Mouse (Mus musculus) kidney, postnatal 0 days (tissue): ENCODE results near the gene Olfr24. TPM values are rescaled to one million over a fixed set of nuclear protein-coding genes. Genes with fewer than 3 reads are reported as not detected.
"Not testable (repeated sequence)": the region's sequence is repeated elsewhere in the genome, so short reads cannot be mapped to it uniquely, and the experiment has no call there.

ENCODE experiments used
- ATAC-seq: fragments of 200-750 bp; cut with Nextera tagmentation; replicated peaks from 2 replicates; pipeline ENCODE4 v1.8.0; 2017; ENCODE audit warnings: low read depth, moderate number of reproducible peaks, moderate TSS enrichment, moderate library complexity; ENCODE audit not compliant: low FRiP score
- DNase-seq: peaks from one replicate; pipeline ENCODE4 v3.0.0-alpha.2; 2016; ENCODE audit warnings: low spot score
- H3K27ac ChIP-seq: fragments of 300-500 bp; sonication (generic); 2 replicates; pipeline ENCODE4 v1.5.1; 2014; ENCODE audit warnings: mild to moderate bottlenecking
- H3K27me3 ChIP-seq: fragments of 300-500 bp; sonication (generic); 2 replicates; pipeline ENCODE4 v1.6.1; 2014; ENCODE audit warnings: low read length, mixed read lengths; ENCODE audit not compliant: insufficient read depth
- H3K36me3 ChIP-seq: fragments of 300-500 bp; sonication (generic); 2 replicates; pipeline ENCODE4 v1.6.1; 2014; ENCODE audit warnings: low read length, mixed read lengths; ENCODE audit not compliant: insufficient read depth
- H3K4me1 ChIP-seq: fragments of 300-500 bp; sonication (generic); replicated peaks from 2 replicates; pipeline ENCODE4 v1.6.1; 2014; ENCODE audit warnings: antibody characterized with exemption, low read length, mixed read lengths; ENCODE audit not compliant: insufficient read depth
- H3K4me2 ChIP-seq: fragments of 300-500 bp; sonication (generic); 2 replicates; pipeline ENCODE4 v1.6.1; 2014; ENCODE audit warnings: mild to moderate bottlenecking, low read length, moderate library complexity, mixed read lengths
- H3K4me3 ChIP-seq: fragments of 300-500 bp; sonication (generic); replicated peaks from 2 replicates; pipeline ENCODE4 v1.5.1; 2014; ENCODE audit warnings: low read depth, low read length
- H3K9ac ChIP-seq: fragments of 300-500 bp; sonication (generic); 2 replicates; pipeline ENCODE4 v1.6.1; 2014; ENCODE audit warnings: low read depth, low read length
- H3K9me3 ChIP-seq: fragments of 300-500 bp; sonication (generic); replicated peaks from 2 replicates; pipeline ENCODE4 v1.6.1; 2016; ENCODE audit warnings: low read length, inconsistent platforms, mixed read lengths
- CTCF ChIP-seq: IDR thresholded peaks from 2 replicates; pipeline ENCODE4 v1.5.1; 2016; ENCODE audit warnings: antibody characterized with exemption, low read depth, mild to moderate bottlenecking, moderate library complexity
- WGBS: fragments of 180-500 bp; shearing (Covaris S2); extraction: QIAGEN DNeasy Blood & Tissue Kit; methylation state at CpG from one replicate; pipeline ENCODE4 v1.1.7; 2014; 5-methylcytosine and 5-hydroxymethylcytosine counted together
- polyA plus RNA-seq: library from polyadenylated mRNA; unstranded; fragments of >200 nt; fragmentation: Nextera tagmentation; extraction: Ambion mirVana; gene quantifications from 2 replicates; pipeline ENCODE4 v1.2.1, GENCODE M21; 2015

Olfr24 gene
- not detected in 2 replicates for polyA plus RNA-seq

DNA sequence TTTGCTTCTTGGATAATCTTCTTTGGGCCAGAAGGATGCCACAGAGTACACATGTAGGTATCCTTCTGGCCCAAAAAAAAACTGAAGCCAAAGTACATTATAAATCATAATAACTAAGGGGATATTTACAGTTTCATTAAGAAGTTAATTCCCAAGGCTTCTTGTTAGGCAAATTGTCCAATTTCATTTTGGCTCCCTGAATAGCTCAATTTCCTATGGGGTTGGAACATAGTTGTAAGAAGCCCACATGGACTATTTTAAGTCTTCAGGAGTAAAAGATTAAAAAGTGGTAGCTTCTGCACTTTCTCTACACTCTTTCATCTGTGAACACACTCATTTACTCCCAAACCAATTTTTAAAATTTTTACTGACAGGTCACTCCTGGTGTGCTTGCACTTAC lies at the start of gene Olfr24:
Olfr24 (minus strand) TSS at position 101 of the 400 bp plus-strand sequence.
- DNase-seq (no peak), ATAC-seq (no peak)
- H3K27me3 ChIP-seq: no peaks in the 10 kb centered on the region
- H3K9ac ChIP-seq: no peak within 1 kb of the TSS
- H3K36me3 ChIP-seq: no peaks in the 10 kb centered on the region
- H3K4me3 ChIP-seq: no peak within 1 kb of the TSS
- H3K9me3 ChIP-seq: no peaks in the 10 kb centered on the region
- H3K27ac ChIP-seq: no peak within 1 kb of the TSS
- TF ChIP-seq CTCF: no peak
- H3K4me1 ChIP-seq: no peaks in the 10 kb centered on the region
- H3K4me2 ChIP-seq: no peak within 1 kb of the TSS

DNA sequence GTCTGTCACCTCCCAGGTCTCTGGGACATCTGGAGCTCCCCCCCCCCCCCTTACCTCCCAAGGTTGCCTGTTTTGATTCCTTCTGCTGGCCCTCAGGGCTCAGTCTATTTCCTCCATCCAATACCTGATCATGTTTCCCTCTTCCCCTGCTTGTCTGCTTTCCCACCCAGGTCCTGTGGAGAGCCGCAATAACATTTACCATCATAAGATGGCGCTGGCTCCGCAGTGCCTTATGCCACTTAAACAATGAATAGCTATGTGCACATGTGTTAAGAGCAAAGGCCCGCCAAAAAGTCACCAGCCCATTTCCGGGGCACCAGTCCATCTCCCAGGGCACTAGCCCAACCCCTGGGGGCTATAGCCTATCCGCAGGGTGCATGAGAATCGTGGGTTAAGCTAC lies 21.5 kb upstream of the Olfr24 start:
- Histone ChIP-seq H3K27ac (no peak overlapping the region), H3K9me3 (no peaks in the 10 kb centered on the region), H3K4me2 (no peak overlapping the region), H3K36me3 (no peaks in the 10 kb centered on the region), H3K4me3 (no peak overlapping the region), H3K4me1 (no peaks in the 10 kb centered on the region), H3K9ac (no peak overlapping the region), H3K27me3 (no peaks in the 10 kb centered on the region)
- no peak for TF ChIP-seq CTCF
- ATAC-seq (no peak), DNase-seq (no peak)
- 66% methylated on average over 7 of the region's 7 CpGs for WGBS

DNA sequence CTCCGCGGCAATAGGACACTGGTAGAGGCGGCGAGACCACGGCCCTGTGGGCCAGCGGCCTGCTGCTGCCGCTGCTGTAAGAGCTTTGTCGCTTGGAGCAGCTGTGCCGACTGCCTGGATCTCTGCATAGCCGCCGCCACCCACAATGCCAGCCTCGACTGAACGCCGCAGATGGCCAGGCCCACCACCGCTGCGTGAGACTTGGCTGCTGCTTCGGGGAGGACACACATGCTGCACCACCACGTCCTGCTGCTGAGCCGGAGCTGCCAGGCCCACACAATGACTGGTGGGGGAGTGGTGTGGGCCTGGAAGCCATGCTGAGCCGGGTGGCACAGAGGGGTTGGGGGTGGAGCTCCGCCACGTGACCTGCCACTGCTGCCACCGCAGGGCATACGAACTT lies 15.7 kb upstream of the Olfr24 start:
- Histone ChIP-seq H3K4me1 (no peaks in the 10 kb centered on the region), H3K27me3 (no peaks in the 10 kb centered on the region), H3K9me3 (no peaks in the 10 kb centered on the region), H3K36me3 (no peaks in the 10 kb centered on the region), H3K9ac (no peak overlapping the region), H3K27ac (no peak overlapping the region), H3K4me3 (no peak overlapping the region), H3K4me2 (no peak overlapping the region)
- 80% methylated on average over 24 of the region's 24 CpGs for WGBS
- DNase-seq (no peak), ATAC-seq (0 out of 2 replicates have a peak, but pooled peaks have one; percentile 25)
- TF ChIP-seq CTCF: no peak

DNA sequence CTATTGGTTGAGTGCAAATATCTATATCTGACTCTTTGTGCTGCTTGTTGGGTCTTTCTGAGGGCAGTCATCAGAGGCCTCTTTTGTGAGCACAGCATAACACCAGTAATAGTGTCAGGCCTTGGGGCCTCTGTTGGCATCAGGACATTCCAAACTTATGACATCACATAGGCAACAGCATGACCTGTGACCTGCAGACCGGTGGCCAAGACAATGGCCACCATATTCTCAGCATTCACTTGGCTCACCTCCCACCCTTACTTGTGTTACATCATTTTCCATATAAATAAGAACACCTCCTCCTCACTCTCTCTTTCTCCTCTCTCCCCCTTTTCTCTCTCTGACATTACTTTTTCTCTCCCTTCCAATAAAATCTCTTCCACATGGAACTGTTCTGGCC lies 15.2 kb upstream of the Olfr24 start:
- Histone ChIP-seq H3K4me3 (no peak overlapping the region), H3K9ac (no peak overlapping the region), H3K4me2 (no peak overlapping the region), H3K4me1 (no peaks in the 10 kb centered on the region), H3K27ac (no peak overlapping the region), H3K9me3 (no peaks in the 10 kb centered on the region), H3K27me3 (no peaks in the 10 kb centered on the region), H3K36me3 (no peaks in the 10 kb centered on the region)
- DNase-seq: no peak
- WGBS: 78% methylated on average over 1 of the region's 1 CpGs
- no peak for TF ChIP-seq CTCF
- no peak for ATAC-seq

DNA sequence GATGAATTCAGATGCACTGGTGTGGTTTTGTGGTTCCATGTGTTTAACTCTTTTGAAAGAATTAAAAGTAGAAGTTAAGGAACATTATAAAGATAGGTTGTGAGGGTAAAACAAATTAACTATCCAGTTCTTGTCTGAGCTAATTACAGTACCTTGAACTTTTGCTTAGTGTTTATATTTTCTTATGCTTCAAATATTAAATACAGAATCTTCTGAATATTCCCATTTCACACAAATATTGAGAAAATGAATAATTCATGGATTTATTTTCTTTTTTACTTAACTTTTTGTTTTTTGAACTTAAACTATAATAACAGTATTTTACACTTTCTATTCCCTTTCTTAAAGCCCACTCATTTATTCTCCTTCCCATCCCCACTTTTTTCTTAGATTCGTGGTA lies 8.2 kb downstream of the Olfr24 start:
- no peak overlapping the region for H3K9ac ChIP-seq
- no peak overlapping the region for H3K4me2 ChIP-seq
- no peaks in the 10 kb centered on the region for H3K4me1 ChIP-seq
- no peaks in the 10 kb centered on the region for H3K36me3 ChIP-seq
- TF ChIP-seq CTCF: no peak
- H3K9me3 ChIP-seq: no peaks in the 10 kb centered on the region
- no peak overlapping the region for H3K27ac ChIP-seq
- no peak overlapping the region for H3K4me3 ChIP-seq
- WGBS: 49% methylated on average over 1 of the region's 1 CpGs
- no peak for DNase-seq
- ATAC-seq: no peak
- H3K27me3 ChIP-seq: no peaks in the 10 kb centered on the region

DNA sequence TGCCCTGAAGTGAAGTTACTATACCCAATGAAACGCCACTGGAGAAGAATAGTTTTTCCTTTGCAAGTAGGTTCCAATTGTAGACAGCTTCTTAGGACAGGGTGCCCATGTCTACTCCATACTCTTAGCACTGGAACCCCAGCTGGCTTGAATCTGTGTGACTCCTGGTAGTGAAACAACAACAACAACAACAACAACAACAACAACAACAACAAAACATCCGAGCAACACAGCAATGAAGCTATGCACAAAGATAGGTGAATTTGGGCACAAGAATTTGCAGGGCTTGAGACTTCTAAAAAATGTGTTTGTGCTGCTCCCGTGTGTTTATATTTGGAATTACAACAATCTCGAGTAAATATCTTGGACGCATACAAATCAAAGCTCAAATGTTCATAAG lies 19.2 kb downstream of the Olfr24 start:
- H3K4me3 ChIP-seq: no peak overlapping the region
- DNase-seq: peak; percentile 67
- WGBS: 19% methylated on average over 5 of the region's 5 CpGs
- H3K27me3 ChIP-seq: no peaks in the 10 kb centered on the region
- H3K9ac ChIP-seq: no peak overlapping the region
- H3K4me2 ChIP-seq: no peak overlapping the region
- no peaks in the 10 kb centered on the region for H3K4me1 ChIP-seq
- TF ChIP-seq CTCF: peak; percentile 68
- no peaks in the 10 kb centered on the region for H3K9me3 ChIP-seq
- 0 out of 2 replicates have a peak, but pooled peaks have one; percentile 17 for ATAC-seq
- H3K27ac ChIP-seq: no peak overlapping the region
- no peaks in the 10 kb centered on the region for H3K36me3 ChIP-seq

DNA sequence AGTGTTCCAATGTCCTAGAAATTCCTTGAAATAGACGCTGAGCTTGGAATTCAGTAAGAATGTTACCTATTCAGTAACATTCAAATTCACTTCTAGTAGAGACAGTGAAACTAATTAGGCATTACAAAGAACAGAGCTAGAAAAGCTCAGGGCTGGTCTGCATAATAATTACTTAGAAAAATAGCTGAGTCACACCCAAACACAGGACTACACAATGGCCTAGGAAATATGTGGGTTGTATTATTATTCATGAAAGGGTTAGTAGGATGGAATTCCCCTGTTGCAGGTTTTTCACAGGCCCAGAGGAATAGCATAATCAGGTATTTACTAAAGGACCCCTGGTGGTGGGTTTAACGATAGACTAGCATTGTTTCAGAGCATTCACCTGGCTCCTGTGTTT lies 29.6 kb downstream of the Olfr24 start:
- H3K9me3 ChIP-seq, ATAC-seq, DNase-seq, H3K36me3 ChIP-seq, H3K4me3 ChIP-seq, H3K4me2 ChIP-seq, H3K4me1 ChIP-seq, H3K27me3 ChIP-seq, H3K9ac ChIP-seq, H3K27ac ChIP-seq: not testable (repeated sequence)
- 73% methylated on average over 2 of the region's 2 CpGs for WGBS
